Mouse (Mus musculus): ENCODE measurements around the gene Edem3. TPM values are rescaled to one million over a fixed set of nuclear protein-coding genes. Genes with fewer than 3 reads are reported as not detected.

Gene Edem3
- 18.2 and 19.1 TPM in 2 replicates for polyA plus RNA-seq (2015; fragmentation: Nextera tagmentation; extraction: Ambion mirVana)

GRCm38 (mm10) chr1:151754881-151755659, at the start of gene Edem3:
TSS of gene Edem3 (plus strand) at chr1:151755371.
- Histone ChIP-seq H3K4me2 (replicated peaks) (peak within 1 kb of the TSS; percentile 92), H3K9ac (replicated peaks) (peak within 1 kb of the TSS; percentile 81), H3K27me3 (no peaks in the 10 kb centered on the region), H3K4me1 (replicated peaks) (peaks cover 18% of the 10 kb centered on the region), H3K27ac (peak within 1 kb of the TSS; percentile 89), H3K36me3 (no peaks in the 10 kb centered on the region), H3K9me3 (no peaks in the 10 kb centered on the region), H3K4me3 (replicated peaks) (peak within 1 kb of the TSS; percentile 94)
- peak; percentile 100 for ATAC-seq
- under 1% methylated on average over 64 of the region's 64 CpGs for WGBS

GRCm38 (mm10) chr1:151705723-151706396, 49.3 kb upstream of the Edem3 start:
- no peaks in the 10 kb centered on the region for H3K4me1 ChIP-seq (replicated peaks)
- peak; percentile 88 for ATAC-seq
- WGBS: 40% methylated on average over 11 of the region's 11 CpGs
- 0 out of 2 replicates have a peak overlapping the region, but pooled peaks have one; percentile 2 for H3K4me2 ChIP-seq (replicated peaks)
- H3K27ac ChIP-seq: no peak overlapping the region
- H3K9me3 ChIP-seq: no peaks in the 10 kb centered on the region
- H3K9ac ChIP-seq (replicated peaks): no peak overlapping the region; the same call in 1 of the 2 replicates
- H3K4me3 ChIP-seq (replicated peaks): no peak overlapping the region
- no peaks in the 10 kb centered on the region for H3K36me3 ChIP-seq
- H3K27me3 ChIP-seq: peaks cover 9% of the 10 kb centered on the region; the same call in 1 of the 2 replicates

- no peak overlapping the region for H3K4me3 ChIP-seq (replicated peaks)
- peaks cover 9% of the 10 kb centered on the region; the same call in 1 of the 2 replicates for H3K27me3 ChIP-seq
- WGBS: 91% methylated on average over 3 of the region's 3 CpGs
- ATAC-seq: no peak
- H3K4me1 ChIP-seq (replicated peaks): no peaks in the 10 kb centered on the region
- no peak overlapping the region for H3K9ac ChIP-seq (replicated peaks)
- no peaks in the 10 kb centered on the region for H3K9me3 ChIP-seq
- no peak overlapping the region for H3K27ac ChIP-seq
- H3K4me2 ChIP-seq (replicated peaks): no peak overlapping the region
- H3K36me3 ChIP-seq: no peaks in the 10 kb centered on the region
Measured at GRCm38 (mm10) chr1:151706397-151706752, 48.8 kb upstream of the Edem3 start.

GRCm38 (mm10) chr1:151708966-151709733, 46.0 kb upstream of the Edem3 start:
- Histone ChIP-seq H3K27ac (no peak overlapping the region), H3K9ac (replicated peaks) (no peak overlapping the region), H3K9me3 (no peaks in the 10 kb centered on the region), H3K4me3 (replicated peaks) (no peak overlapping the region), H3K36me3 (no peaks in the 10 kb centered on the region), H3K4me1 (replicated peaks) (no peaks in the 10 kb centered on the region), H3K27me3 (peaks cover 9% of the 10 kb centered on the region; the same call in 1 of the 2 replicates), H3K4me2 (replicated peaks) (no peak overlapping the region)
- no peak for ATAC-seq
- 73% methylated on average over 13 of the region's 13 CpGs for WGBS

- no peak overlapping the region for H3K27ac ChIP-seq
- H3K27me3 ChIP-seq: peaks cover 9% of the 10 kb centered on the region; the same call in 1 of the 2 replicates
- WGBS: 69% methylated on average over 2 of the region's 2 CpGs
Measured at GRCm38 (mm10) chr1:151709734-151710022, 45.5 kb upstream of the Edem3 start.

GRCm38 (mm10) chr1:151710424-151711055, 44.6 kb upstream of the Edem3 start:
- Histone ChIP-seq H3K27me3 (peaks cover 9% of the 10 kb centered on the region; the same call in 1 of the 2 replicates), H3K27ac (no peak overlapping the region), H3K4me3 (replicated peaks) (no peak overlapping the region), H3K9me3 (no peaks in the 10 kb centered on the region), H3K4me2 (replicated peaks) (no peak overlapping the region), H3K4me1 (replicated peaks) (no peaks in the 10 kb centered on the region), H3K36me3 (no peaks in the 10 kb centered on the region), H3K9ac (replicated peaks) (no peak overlapping the region)
- 75% methylated on average over 5 of the region's 5 CpGs for WGBS
- no peak for ATAC-seq

More at GRCm38 (mm10) chr1:151709734-151710022, 45.5 kb upstream of the Edem3 start:
- Histone ChIP-seq H3K36me3 (no peaks in the 10 kb centered on the region), H3K4me2 (replicated peaks) (no peak overlapping the region), H3K4me1 (replicated peaks) (no peaks in the 10 kb centered on the region), H3K9ac (replicated peaks) (no peak overlapping the region), H3K4me3 (replicated peaks) (no peak overlapping the region), H3K9me3 (no peaks in the 10 kb centered on the region)
- no peak for ATAC-seq

- Histone ChIP-seq H3K36me3 (no peaks in the 10 kb centered on the region), H3K4me3 (replicated peaks) (no peak overlapping the region), H3K4me2 (replicated peaks) (no peak overlapping the region), H3K4me1 (replicated peaks) (no peaks in the 10 kb centered on the region), H3K27ac (no peak overlapping the region), H3K9ac (replicated peaks) (no peak overlapping the region), H3K9me3 (no peaks in the 10 kb centered on the region), H3K27me3 (peaks cover 9% of the 10 kb centered on the region; the same call in 1 of the 2 replicates)
- no peak for ATAC-seq
- 82% methylated on average over 7 of the region's 7 CpGs for WGBS
Measured at GRCm38 (mm10) chr1:151711062-151711461, 44.1 kb upstream of the Edem3 start.

- 52% methylated on average over 5 of the region's 5 CpGs for WGBS
- no peaks in the 10 kb centered on the region for H3K27me3 ChIP-seq
- no peak overlapping the region for H3K27ac ChIP-seq
- no peak overlapping the region for H3K4me3 ChIP-seq (replicated peaks)
- no peaks in the 10 kb centered on the region for H3K36me3 ChIP-seq
- no peaks in the 10 kb centered on the region for H3K4me1 ChIP-seq (replicated peaks)
- H3K4me2 ChIP-seq (replicated peaks): no peak overlapping the region
- no peak for ATAC-seq
- H3K9me3 ChIP-seq: no peaks in the 10 kb centered on the region
- H3K9ac ChIP-seq (replicated peaks): no peak overlapping the region
Measured at GRCm38 (mm10) chr1:151712664-151713063, 42.5 kb upstream of the Edem3 start.

- no peak overlapping the region for H3K27ac ChIP-seq
- H3K9ac ChIP-seq (replicated peaks): no peak overlapping the region
- no peak overlapping the region for H3K4me3 ChIP-seq (replicated peaks)
- H3K4me1 ChIP-seq (replicated peaks): no peaks in the 10 kb centered on the region
- H3K27me3 ChIP-seq: no peaks in the 10 kb centered on the region
- H3K9me3 ChIP-seq: no peaks in the 10 kb centered on the region
- H3K36me3 ChIP-seq: no peaks in the 10 kb centered on the region
- no peak for ATAC-seq
- H3K4me2 ChIP-seq (replicated peaks): no peak overlapping the region
Measured at GRCm38 (mm10) chr1:151713622-151714021, 41.5 kb upstream of the Edem3 start.

- ATAC-seq: 0 out of 2 replicates have a peak, but pooled peaks have one; percentile 24
- no peaks in the 10 kb centered on the region for H3K9me3 ChIP-seq
- H3K4me1 ChIP-seq (replicated peaks): no peaks in the 10 kb centered on the region
- no peak overlapping the region for H3K4me2 ChIP-seq (replicated peaks)
- H3K9ac ChIP-seq (replicated peaks): no peak overlapping the region
- no peaks in the 10 kb centered on the region for H3K36me3 ChIP-seq
- 76% methylated on average over 11 of the region's 11 CpGs for WGBS
- H3K4me3 ChIP-seq (replicated peaks): no peak overlapping the region
- no peak overlapping the region for H3K27ac ChIP-seq
- no peaks in the 10 kb centered on the region for H3K27me3 ChIP-seq
Measured at GRCm38 (mm10) chr1:151716024-151716710, 39.0 kb upstream of the Edem3 start.

GRCm38 (mm10) chr1:151717624-151718023, 37.5 kb upstream of the Edem3 start:
- ATAC-seq: no peak
- Histone ChIP-seq H3K27me3 (no peaks in the 10 kb centered on the region), H3K4me3 (replicated peaks) (no peak overlapping the region), H3K36me3 (no peaks in the 10 kb centered on the region), H3K9ac (replicated peaks) (no peak overlapping the region), H3K4me2 (replicated peaks) (no peak overlapping the region), H3K4me1 (replicated peaks) (no peaks in the 10 kb centered on the region), H3K27ac (no peak overlapping the region), H3K9me3 (no peaks in the 10 kb centered on the region)
- WGBS: 95% methylated on average over 5 of the region's 5 CpGs
